Mouse (Mus musculus) cerebellum, adult 2 months (tissue): ENCODE measurements at regions not wholly inside any gene's neighbourhood (a gene's known extent, or its start where the extent isn't known, plus 50 kb on each side); places are given as distances from the start of the nearest gene placed in this dataset.

ENCODE experiments used
- DNase-seq, 2 experiments: peaks; one replicate each; pipeline ENCODE4 v3.0.0; 2021
- H3K27ac ChIP-seq: fragments of 200-500 bp; 2 replicates; pipeline ENCODE4 v1.5.1; 2012; ENCODE audit warnings: low read length, control low read depth, inconsistent platforms; ENCODE audit not compliant: insufficient read depth
- H3K27me3 ChIP-seq: fragments of 200-500 bp; 2 replicates; pipeline ENCODE4 v1.6.1; 2012; ENCODE audit warnings: inconsistent platforms, mild to moderate bottlenecking, low read length, moderate library complexity; ENCODE audit not compliant: control insufficient read depth, insufficient read depth
- H3K4me1 ChIP-seq: fragments of 200-500 bp; 2 replicates; pipeline ENCODE4 v1.6.1; 2011; ENCODE audit warnings: low read length; ENCODE audit not compliant: control insufficient read depth, insufficient read depth
- H3K4me3 ChIP-seq: fragments of 200-500 bp; replicated peaks from 2 replicates; pipeline ENCODE3; 2011; ENCODE audit warnings: mild to moderate bottlenecking, low read depth, low read length, control low read depth; ENCODE audit not compliant: insufficient read depth
- CTCF ChIP-seq: fragments of 200-500 bp; IDR thresholded peaks from 2 replicates; pipeline ENCODE4 v1.5.1; 2011; ENCODE audit warnings: low read depth, mild to moderate bottlenecking, control low read depth, low read length, moderate library complexity, borderline replicate concordance; ENCODE audit not compliant: insufficient read depth
- POLR2A ChIP-seq: fragments of 200-500 bp; IDR thresholded peaks from 2 replicates; pipeline ENCODE4 v1.6.1; 2011; ENCODE audit warnings: low read length, control low read depth, borderline replicate concordance; ENCODE audit not compliant: insufficient read depth
- WGBS: fragments of 180-500 bp; shearing (Covaris S2); methylation state at CpG from one replicate; pipeline ENCODE4 v1.1.7; 2018; 5-methylcytosine and 5-hydroxymethylcytosine counted together

DNA sequence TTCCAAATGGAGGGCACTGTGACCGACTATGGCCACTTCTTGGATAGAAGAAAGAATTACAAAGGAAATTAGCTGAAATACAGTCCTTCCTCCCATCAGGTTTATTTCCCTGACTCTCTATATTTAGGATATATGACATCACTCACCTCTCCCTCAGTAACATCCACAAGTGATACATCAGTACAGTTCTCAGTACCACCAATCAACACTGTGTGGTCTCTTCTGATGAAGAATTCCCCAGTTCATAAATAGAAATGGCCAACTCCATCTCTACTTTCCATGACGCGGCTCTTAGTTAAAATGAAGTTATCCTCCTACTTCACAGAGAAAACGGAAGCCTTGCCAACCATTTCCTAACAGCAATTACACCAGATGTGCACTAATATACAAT, 208.3 kb upstream of the Dio2 start:
- H3K4me1 ChIP-seq, result no peaks in the 10 kb centered on the region
- no peak for DNase-seq
- H3K27me3 ChIP-seq, result no peaks in the 10 kb centered on the region
- H3K27ac ChIP-seq, result no peak overlapping the region
- no peak overlapping the region for H3K4me3 ChIP-seq
- WGBS, result 94% methylated on average over 4 of the region's 4 CpGs
- TF ChIP-seq POLR2A (no peak), CTCF (no peak)

GRCm38 (mm10) chr12:90945743-90946527, 207.7 kb upstream of the Dio2 start:
- Histone ChIP-seq H3K27ac (no peak overlapping the region), H3K27me3 (no peaks in the 10 kb centered on the region), H3K4me3 (no peak overlapping the region), H3K4me1 (no peaks in the 10 kb centered on the region)
- no peak for DNase-seq
- no peak for TF ChIP-seq CTCF
- TF ChIP-seq POLR2A, result no peak
- WGBS, result 60% methylated on average over 6 of the region's 6 CpGs

- Histone ChIP-seq H3K4me1 (peaks cover 5% of the 10 kb centered on the region; the same call in 1 of the 2 replicates), H3K4me3 (no peak overlapping the region), H3K27me3 (no peaks in the 10 kb centered on the region), H3K27ac (no peak overlapping the region)
- no peak for DNase-seq
- TF ChIP-seq CTCF, result no peak
- TF ChIP-seq POLR2A, result no peak
- WGBS, result 21% methylated on average over 8 of the region's 8 CpGs
Observed at GRCm38 (mm10) chr12:90932684-90933083, 194.4 kb upstream of the Dio2 start.

- no peak overlapping the region for H3K4me3 ChIP-seq
- H3K27me3 ChIP-seq, result no peaks in the 10 kb centered on the region
- TF ChIP-seq CTCF (no peak), POLR2A (no peak)
- peaks cover 5% of the 10 kb centered on the region; the same call in 1 of the 2 replicates for H3K4me1 ChIP-seq
- WGBS, result 13% methylated on average over 5 of the region's 5 CpGs
- H3K27ac ChIP-seq, result no peak overlapping the region
- peak; percentile 83 to 93 for DNase-seq
Observed at GRCm38 (mm10) chr12:90932201-90932600, 194.0 kb upstream of the Dio2 start.

DNA sequence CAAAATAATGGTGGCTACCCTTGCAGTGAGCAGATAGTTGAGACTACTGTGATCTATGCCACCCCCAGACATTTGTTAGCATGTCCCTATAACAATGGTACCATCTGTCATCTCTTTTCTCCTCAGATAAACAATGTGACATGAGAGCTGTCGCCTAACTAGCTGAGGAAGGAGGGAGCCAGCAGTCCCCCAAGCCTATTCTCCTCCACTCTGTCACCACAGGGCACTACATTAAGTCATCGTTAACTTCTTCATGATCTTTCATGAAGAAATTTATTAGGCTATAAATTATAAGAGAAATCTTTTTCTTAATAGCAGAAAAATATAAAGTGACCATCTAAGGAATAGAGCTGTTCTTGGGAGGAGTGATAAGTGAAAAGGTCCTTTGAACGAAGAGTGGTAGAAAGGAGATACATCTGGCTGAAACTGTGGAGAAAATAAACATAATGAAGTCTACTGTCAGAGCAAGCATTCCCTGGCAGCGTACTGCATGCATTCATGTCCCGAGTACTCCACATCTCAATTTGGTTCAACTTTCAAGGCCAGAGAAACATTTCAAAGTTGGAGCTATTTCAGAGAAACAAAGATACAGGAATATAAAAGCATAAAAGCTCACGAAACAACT, 192.0 kb upstream of the Dio2 start:
- TF ChIP-seq CTCF (no peak), POLR2A (no peak)
- DNase-seq, result no peak

GRCm38 (mm10) chr12:90923603-90924002, 185.4 kb upstream of the Dio2 start:
- no peak overlapping the region for H3K4me3 ChIP-seq
- H3K27ac ChIP-seq, result no peak overlapping the region
- DNase-seq, result no peak
- WGBS, result 51% methylated on average over 2 of the region's 2 CpGs
- H3K27me3 ChIP-seq, result no peaks in the 10 kb centered on the region
- TF ChIP-seq CTCF, result no peak
- no peak for TF ChIP-seq POLR2A
- H3K4me1 ChIP-seq, result no peaks in the 10 kb centered on the region

More for the DNA sequence above, 192.0 kb upstream of the Dio2 start:
- H3K4me1 ChIP-seq, result peaks cover 5% of the 10 kb centered on the region; the same call in 1 of the 2 replicates
- H3K27ac ChIP-seq, result no peak overlapping the region
- WGBS, result 86% methylated on average over 6 of the region's 6 CpGs
- no peak overlapping the region for H3K4me3 ChIP-seq
- H3K27me3 ChIP-seq, result no peaks in the 10 kb centered on the region

DNA sequence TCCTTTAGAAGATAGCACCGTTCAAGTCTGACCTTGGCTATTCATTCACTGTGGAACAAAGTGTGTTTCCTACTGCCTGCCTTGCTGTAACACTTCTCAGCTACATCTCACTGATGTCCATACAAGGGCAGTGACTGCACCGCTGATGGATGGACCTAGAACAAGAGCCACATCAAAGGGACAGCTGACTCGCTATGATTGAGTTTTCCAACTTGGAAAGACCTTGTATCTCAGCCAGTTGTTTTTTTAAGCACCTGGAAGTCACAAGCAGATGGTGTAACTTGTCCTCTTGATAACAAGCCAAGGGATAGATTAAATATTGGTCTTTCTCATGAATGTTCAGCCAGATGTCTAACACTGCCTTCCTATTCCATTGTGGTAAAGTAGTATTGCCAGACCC, 184.9 kb upstream of the Dio2 start:
- no peak for DNase-seq
- Histone ChIP-seq H3K27ac (no peak overlapping the region), H3K27me3 (no peaks in the 10 kb centered on the region), H3K4me1 (no peaks in the 10 kb centered on the region), H3K4me3 (no peak overlapping the region)
- 70% methylated on average over 3 of the region's 3 CpGs for WGBS
- TF ChIP-seq CTCF (no peak), POLR2A (no peak)

DNA sequence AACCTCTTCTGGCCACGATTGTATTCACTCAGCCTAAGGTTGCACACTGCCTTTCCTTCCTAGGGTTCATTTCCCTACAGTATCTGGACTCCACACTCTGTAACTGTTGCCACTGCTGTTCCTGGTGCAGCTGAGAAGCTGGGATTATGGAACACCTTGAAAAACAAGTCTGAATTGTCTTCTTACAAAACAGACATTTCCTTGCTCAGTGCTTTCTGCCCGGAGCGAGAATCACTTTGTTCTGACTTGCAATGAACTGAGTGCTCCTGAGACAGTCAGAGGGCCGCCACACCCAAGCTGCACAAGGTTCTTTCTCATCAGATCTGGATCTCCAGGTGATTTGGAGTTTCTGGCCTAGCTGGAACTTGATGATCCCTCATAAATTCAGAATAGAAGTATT, 183.0 kb upstream of the Dio2 start:
- WGBS, result 96% methylated on average over 4 of the region's 4 CpGs

More for the DNA sequence above, 183.0 kb upstream of the Dio2 start:
- TF ChIP-seq POLR2A, result no peak
- TF ChIP-seq CTCF, result no peak
- H3K27ac ChIP-seq, result no peak overlapping the region
- no peaks in the 10 kb centered on the region for H3K4me1 ChIP-seq
- H3K4me3 ChIP-seq, result no peak overlapping the region
- no peaks in the 10 kb centered on the region for H3K27me3 ChIP-seq
- no peak for DNase-seq
